Mouse (Mus musculus): ENCODE measurements around the gene Gm29427.

GRCm38 (mm10) chr1:130743775-130744174 is 28.2 kb upstream of the Gm29427 start:
- TF ChIP-seq E2F4 (IDR thresholded peaks at IDR 0.05; ENCODE audit: insufficient replicate concordance, low read depth, low read length) (no peak), UBTF (IDR thresholded peaks at IDR 0.05; ENCODE audit: low read depth, low read length) (no peak), IRF4 (IDR thresholded peaks at IDR 0.05; ENCODE audit: low read depth, low read length) (no peak), MAX (IDR thresholded peaks at IDR 0.05; ENCODE audit: low read length) (no peak), EP300 (IDR thresholded peaks at IDR 0.05; ENCODE audit: low read length) (no peak), ETS1 (conservative IDR thresholded peaks at IDR 0.05; ENCODE audit: low read depth, low read length) (no peak), RCOR1 (conservative IDR thresholded peaks at IDR 0.05; ENCODE audit: low read depth, low read length) (no peak), CTCF (conservative IDR thresholded peaks at IDR 0.05 in 1 of 2, IDR thresholded peaks at IDR 0.05 in 1 of 2; ENCODE audit: low read depth in 2 of 2, low read length in 2 of 2) (no peak), KAT2A (IDR thresholded peaks at IDR 0.05; ENCODE audit: insufficient replicate concordance, low read length) (no peak), MEF2A (IDR thresholded peaks at IDR 0.05; ENCODE audit: borderline replicate concordance, low read depth, low read length) (no peak), CHD2 (IDR thresholded peaks at IDR 0.05; ENCODE audit: low read length) (no peak), ZKSCAN1 (IDR thresholded peaks at IDR 0.05; ENCODE audit: borderline replicate concordance, low read depth, low read length) (no peak), POLR2A (IDR thresholded peaks at IDR 0.05; ENCODE audit: low read depth, low read length) (no peak), ZMIZ1 (IDR thresholded peaks at IDR 0.05; ENCODE audit: low read depth, low read length) (no peak)
